Mouse (Mus musculus): Measurements from ENCODE around the gene Pibf1. TPM values are rescaled to one million over a fixed set of nuclear protein-coding genes. Genes with fewer than 3 reads are reported as not detected.
A peak's percentile ranks its signal among the peaks of the same experiment; 100 is the strongest.

Pibf1 gene
- total RNA-seq, 2 experiments from 2014 or later, result 4.9 to 7.5 TPM

DNA sequence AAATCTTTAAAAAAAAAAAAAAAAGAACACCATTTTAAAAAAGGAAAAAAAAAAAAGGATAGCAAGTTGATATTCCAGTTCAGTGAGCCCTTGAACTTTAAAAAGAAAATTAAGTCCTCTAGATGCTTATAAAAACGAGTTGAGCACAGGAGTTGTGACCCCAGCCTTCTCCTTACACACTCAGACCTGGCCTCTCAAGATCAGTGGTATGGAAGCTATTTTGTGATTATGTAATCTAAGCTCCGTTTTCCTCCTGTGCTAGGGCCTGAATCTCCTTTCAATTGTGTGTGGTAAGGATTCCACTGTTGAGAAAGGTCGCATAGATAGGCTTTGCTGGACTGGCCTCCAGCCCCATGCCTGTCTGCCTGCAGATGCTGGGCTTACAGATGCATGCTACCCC, 145.3 kb downstream of the Pibf1 start:
- intact Hi-C loops (cut with DNase I), result no loop called here

DNA sequence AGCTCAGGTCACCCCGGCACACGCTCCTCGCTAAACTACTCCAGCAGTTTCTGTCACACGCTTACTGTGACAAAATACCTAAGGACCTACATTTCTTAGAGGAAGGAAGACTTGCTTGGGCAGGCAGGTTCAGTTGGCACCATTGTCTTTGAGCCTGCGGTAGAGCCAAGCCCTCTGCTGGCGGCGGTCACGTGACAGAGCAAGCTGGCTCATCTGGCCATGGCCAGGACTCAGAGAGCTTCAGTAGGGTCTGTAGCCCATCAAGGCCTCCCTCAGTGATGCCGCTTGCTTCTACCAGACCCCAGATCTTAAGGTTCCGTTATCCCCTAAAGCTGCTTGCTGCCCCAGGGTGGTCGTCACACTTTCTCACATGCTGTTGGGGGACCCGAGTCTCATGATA, 162.8 kb downstream of the Pibf1 start:
- intact Hi-C loops (cut with DNase I), result no loop called here

More for the DNA sequence above, 145.3 kb downstream of the Pibf1 start:
- no peak for DNase-seq

DNA sequence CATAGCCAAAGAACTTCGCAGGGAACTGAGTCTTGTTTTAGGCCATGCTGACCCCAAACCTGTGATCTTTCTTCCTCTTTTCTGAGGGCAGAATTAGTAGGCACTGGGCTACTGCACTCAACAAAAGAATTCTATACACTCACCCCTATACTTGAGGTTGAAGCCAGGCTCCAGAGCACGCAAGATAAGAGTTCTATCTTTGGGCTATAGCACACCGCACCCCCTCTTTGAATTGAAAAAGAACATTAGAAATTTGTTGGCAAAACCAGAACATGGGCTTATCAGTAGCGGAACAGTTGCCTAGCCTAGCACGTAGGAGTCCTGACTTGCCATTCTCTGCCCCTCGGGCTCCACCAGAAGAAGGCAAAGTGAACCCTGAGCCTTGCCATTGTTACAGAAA, 164.6 kb downstream of the Pibf1 start:
- intact Hi-C loops (cut with DNase I), result no loop called here

More for the DNA sequence above, 162.8 kb downstream of the Pibf1 start:
- no peak for DNase-seq

DNA sequence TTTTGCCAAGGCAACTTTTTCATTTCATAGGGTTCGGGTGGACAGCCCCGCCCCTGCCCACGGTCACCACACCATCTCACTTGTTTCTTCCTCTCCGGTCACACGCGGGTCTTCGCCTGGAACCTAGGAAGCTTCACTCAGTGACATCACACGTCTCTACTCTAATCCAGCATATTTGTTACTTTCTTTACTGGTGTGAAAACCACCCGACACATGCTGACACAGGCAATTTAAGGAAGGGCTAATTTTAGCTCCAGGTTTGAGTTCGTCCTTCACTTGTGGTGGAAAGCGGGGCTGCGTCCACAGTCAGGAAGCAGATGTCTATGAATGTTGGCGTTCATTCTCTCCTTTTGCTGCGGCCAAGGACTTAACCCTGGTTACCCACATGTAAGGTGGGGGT, 166.6 kb downstream of the Pibf1 start:
- no peak for DNase-seq
- intact Hi-C loops (cut with DNase I), result no loop called here

More for the DNA sequence above, 164.6 kb downstream of the Pibf1 start:
- DNase-seq, result no peak

DNA sequence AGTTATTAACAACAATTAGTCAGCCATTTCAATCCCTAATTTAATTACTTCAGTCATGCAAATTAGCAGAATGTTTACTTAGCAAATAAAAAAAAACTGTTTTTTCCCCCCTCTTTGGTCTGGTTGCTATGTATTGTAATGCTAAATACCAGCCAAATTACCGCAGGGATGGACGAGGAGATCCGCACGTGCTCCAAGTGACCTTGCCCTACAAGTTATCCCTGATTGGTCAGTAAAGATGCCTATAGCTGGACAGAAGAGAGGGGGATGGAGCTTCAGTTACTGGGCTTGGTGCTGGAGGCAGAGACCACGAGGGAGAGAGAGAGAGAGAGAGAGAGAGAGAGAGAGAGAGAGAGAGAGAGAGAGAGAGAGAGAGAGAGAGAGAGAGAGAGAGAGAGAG, 167.5 kb downstream of the Pibf1 start:
- no peak for DNase-seq
- intact Hi-C loops (cut with DNase I), result no loop called here

DNA sequence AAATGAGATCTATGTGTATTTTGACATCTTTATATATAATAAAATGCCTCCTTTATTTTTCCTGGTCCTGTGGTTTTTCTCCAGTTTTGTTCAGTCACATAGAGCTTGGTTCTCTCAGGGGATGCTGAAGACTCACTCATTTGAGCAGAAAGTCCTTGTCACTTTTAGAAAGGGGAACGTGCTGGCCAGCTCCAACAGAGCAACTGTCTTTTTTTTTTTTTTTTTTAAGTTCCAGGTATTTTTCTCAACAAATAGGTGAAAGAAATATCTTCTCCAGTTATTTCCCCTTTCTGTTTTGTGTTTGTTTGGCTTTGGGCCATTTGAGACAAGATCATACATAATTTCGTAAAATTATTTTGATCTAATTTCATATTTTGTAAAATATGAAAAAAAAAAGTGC, 174.8 kb downstream of the Pibf1 start:
- intact Hi-C loops (cut with DNase I), result no loop called here
- DNase-seq, result no peak

DNA sequence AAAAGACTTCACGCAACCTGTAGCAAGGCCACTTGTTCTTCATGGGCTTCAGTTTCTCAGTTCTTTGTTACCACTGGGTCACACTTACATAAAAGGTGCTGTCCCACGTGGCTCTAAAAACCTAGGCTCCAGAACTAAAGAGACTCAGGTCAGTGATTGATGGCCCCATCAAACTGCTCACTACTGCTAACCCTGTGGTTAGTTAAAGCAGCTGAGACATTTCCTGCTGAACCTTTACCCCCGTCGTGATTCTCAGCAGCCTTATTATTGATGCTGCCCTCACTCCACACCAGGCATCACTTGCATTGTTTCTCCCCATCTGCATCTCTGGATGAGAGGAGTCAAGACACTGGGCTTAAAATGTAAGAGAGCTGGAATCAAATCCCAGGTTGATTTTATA, 176.6 kb downstream of the Pibf1 start:
- intact Hi-C loops (cut with DNase I), result no loop called here
- no peak for DNase-seq

DNA sequence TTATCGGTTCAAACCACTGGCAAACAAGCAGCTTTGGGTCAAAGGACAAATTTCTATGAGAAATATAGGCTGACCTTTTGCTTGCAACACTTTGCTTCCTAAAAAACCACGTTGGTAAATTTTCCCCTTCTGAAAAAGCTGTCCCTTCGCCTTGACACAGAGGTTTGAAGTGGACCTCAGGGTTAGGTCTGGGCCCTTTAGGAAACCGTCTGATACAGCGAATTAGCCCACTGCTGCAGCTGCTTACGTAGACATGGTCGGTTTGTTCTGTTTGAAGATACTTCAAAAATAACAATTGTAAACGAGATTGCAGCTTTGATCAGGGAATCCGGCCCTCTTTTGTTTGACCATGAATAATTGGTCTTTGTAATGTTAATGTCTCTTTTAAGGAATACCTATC, 179.1 kb downstream of the Pibf1 start:
- intact Hi-C loops (cut with DNase I), result no loop called here
- DNase-seq, result no peak

DNA sequence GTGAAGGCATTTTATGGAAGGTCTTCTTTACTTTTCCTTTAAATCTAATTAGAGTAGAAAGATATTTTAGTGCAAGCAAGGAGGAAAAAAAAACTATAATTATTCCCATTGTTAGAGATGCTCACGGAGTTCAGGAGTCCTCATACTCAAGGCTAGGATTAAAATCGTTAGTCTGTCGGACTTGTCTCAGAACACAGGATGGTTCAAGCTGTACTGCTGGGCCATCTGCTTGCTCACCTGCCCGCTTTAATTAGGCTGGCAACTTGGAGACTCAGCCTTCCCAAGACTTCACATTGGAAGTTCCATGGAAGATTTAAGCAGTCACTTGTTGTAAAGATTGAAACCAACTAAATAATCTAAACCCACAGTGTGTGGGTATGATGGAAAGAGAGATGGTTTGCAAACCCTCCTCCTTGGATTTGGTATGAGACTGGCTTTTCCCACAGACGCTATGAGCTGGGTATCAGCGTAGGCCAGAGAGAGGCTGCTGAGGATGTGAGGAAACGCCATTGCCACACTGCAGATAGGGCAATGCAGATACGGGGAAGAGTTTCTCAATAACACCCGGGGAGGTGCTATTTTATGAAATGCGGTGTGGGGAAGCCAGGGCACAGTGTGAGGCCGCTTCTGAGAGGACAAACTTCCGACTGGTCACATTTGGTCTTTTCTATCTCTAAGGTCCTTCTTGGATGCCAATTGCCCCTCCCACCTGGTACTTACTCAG, 179.7 kb downstream of the Pibf1 start:
- intact Hi-C loops (cut with DNase I), result no loop called here
- DNase-seq, result no peak

DNA sequence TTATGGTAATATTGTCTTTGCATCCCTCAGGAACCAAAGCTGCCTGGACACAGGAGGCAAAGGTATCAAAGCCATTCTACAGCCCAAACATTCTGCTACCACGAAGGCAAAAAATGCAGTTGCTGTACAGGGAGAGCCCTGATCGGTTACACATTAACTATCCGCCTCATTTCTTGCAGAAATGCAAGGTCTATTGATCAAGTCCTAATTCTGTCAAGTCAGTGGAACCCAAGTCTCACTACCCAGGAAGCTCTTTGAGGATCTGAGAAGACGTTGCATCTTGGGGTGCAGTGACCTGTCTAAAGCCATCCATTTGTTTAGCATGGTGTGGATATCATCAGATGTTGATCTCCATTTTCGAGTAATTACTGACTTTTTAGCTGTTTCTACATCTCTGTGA, 181.2 kb downstream of the Pibf1 start:
- DNase-seq, result no peak
- intact Hi-C loops (cut with DNase I), result no loop called here

DNA sequence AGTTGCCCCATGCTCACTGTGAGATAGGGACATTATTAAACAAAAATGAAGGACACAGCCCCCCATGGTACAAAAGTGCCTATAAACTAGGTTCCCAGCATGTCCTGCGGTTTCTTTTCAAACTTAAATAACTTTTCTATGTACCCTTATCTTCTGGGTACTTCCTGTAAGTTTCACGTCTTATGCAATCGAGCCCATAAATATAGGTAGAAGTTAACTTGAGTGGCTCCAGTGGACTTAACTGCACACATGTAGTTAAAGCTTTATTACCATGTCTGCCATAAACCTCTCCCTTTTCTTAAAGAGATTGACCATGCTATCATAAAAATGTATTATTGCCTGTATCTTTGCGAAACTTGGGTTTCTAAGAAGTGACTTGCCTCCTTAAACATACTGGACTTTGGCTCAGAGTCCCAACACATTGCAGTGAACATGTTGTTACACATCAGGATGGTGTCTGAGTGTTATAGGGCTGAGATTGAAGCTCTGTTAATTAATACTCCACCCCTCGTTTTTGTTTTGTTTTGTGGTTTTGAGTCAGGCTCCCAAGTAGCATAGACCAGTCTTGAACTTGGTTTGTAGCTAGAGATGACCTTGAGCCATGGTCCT, 181.7 kb downstream of the Pibf1 start:
- DNase-seq, result no peak
- intact Hi-C loops (cut with DNase I), result no loop called here

DNA sequence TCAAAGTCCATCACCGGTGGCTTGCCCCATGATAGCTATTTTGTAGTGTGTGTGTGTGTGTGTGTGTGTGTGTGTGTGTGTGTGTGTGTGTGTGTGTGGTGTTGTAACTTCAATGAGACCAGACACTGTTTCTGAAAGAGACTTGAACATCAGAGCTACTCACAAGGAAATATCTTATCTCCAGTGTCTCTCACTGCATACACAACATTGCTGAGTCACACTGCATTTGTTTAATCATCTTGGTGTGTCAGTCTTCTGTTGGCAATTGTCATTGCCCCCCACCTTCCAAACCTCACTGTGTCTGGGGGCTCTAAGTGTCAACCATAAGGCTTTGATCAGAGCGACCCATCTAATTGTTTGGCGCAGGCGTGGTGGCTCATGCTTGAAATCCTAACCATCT, 186.3 kb downstream of the Pibf1 start:
- no peak for DNase-seq
- intact Hi-C loops (cut with DNase I), result no loop called here

DNA sequence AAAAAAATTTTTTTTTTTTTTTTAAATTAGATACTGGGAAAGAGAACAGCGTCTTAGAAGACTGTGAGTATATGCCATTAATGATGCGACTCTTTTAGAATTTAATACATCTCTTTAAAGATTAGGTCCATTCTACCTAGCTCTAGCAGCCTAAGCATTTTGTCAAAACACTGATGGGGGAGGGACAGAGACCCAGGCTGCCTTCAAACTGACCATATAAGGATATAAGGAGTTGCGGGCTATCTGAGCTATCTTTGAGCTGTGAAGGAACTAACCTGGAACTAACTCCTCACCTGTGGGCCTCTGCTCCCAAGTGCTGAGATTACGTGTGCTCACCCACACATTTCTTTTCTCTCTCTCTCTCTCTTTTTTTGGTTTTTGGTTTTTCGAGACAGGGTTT, 193.0 kb downstream of the Pibf1 start:
- DNase-seq, result no peak
- intact Hi-C loops (cut with DNase I), result no loop called here

DNA sequence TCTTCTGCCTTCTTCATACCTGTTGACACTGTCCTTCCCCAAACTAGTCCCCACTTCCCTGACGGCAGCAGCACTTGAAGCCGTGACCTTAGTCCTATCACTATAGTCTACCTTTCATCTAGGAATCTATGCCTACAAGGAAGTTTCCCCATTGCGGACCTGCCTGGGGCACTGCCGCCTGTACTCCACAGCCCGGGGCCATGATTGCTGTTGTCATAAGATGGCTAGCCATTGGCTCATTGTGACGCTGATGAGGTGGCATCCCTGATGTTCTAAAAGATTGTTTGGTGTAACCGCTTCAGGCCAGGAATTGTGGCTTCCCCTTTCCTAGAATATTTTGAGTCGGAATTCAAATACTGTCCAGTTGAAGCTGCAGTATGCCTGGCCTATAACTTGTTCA, 195.2 kb downstream of the Pibf1 start:
- no peak for DNase-seq
- intact Hi-C loops (cut with DNase I), result no loop called here

DNA sequence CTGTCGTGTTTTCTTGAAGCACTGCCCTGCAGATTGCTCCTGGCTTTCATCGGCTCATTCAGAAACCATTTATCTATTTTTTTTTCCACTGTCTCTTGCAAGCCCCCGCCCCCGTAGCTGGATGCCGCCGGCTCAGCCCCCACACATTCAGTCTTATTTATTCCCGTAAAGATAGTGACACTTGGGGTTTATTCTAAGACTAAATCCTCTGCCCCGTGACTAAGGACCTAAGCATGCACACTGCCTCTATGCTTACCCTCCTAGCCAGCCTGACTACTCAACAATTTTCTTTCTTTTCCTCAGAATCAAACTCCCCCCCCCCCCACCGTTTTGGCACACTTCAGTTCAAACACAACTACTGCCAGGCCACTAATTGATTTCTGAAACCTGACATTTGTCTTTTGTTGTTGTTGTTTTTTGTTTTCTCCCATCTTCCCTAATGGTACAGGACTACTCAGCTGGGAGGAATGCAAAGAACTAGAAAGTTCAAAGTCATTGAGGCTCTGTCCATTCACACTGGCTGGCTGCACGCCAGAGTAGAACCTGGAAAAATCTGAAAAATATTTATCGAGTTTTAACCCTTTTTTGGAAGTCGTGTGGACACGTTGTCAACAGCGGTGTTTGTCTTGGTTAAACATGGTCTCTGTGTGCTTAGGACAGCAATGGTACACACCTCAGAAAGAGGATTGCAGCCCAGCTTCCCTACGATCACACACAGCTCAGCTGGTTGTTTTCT, 196.6 kb downstream of the Pibf1 start:
- intact Hi-C loops (cut with DNase I), result no loop called here
- DNase-seq, result no peak

DNA sequence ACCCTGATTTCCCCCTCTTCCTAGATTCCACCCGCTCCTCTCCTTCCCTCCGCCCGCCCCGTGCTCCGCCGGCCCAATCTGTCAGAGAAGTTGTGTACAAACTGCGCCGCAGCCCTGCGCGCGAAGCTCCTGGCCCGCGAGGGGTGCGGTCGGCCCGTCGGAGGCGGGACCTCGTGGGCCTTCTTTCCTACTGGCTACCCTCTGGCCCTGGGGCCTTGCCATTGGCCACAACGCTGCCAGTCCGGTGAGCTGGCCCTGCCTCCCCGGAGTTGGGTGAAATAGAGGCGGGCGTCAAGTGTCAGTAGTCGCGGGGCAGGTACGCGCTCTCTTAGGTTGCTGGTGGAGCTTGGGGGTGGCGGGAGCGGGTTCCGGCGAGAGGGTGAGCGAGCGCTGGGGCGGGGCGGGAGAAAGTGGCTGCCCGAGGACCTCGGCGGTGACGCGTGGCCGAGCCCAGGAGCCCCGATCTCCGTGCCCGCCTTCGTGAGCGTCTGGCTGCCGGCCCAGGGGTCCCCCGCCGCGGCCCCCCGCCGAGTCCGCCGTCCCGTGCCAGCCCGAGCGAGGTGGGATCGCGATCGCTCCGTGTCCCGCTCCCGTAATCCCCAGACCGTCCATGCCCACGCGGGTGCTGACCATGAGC, 199.3 kb downstream of the Pibf1 start, which contains the start of gene Klf5:
Klf5 (plus strand) TSS at position 307 of the 637 bp plus-strand sequence.
- DNase-seq, result peak; percentile 87 to 93
- intact Hi-C loops (cut with DNase I), result no loop called here

DNA sequence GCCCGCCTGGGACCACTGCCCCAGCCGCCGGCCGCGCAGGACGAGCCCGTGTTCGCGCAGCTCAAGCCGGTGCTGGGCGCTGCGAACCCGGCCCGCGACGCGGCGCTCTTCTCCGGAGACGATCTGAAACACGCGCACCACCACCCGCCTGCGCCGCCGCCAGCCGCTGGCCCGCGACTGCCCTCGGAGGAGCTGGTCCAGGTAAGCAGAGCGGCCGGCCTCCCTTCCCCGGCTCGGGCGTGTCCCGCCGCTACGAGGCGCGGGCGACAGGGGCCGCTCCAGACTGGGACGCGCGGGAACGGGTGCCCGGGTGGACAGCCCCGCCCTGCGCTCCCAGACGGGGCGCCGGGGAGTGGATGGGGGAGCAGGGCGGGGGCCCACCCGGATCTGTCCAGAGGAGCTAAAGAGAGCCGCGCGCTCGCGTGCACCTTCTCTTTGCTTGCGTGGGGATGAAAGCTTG, 199.8 kb downstream of the Pibf1 start:
- intact Hi-C loops (cut with DNase I), result no loop called here
- DNase-seq, result peak; percentile 33 to 51

DNA sequence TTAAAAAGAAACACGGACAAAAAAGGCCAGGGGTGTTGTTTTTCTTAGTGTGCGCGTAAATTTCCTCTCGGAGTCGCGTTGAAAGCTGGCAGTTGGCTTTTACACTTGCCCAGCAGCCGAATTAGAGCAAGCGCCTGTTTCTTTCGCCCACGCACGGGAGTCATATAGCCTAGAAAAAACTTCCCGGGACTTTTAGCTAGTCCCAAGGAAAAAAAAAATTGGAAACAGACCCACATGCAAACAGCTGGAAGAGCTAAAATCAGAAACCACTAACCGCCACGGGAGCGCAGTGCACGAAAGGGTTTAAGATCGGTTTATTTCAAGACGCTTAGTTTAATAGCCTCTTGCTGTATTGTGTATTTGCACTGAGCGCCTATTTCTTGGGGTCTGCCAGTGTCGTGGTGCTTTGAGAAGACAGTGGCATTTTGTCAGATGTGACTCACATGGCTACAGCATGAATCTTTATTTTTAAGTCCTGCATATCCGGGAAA, 200.5 kb downstream of the Pibf1 start:
- DNase-seq, result no peak
- intact Hi-C loops (cut with DNase I), result no loop called here

DNA sequence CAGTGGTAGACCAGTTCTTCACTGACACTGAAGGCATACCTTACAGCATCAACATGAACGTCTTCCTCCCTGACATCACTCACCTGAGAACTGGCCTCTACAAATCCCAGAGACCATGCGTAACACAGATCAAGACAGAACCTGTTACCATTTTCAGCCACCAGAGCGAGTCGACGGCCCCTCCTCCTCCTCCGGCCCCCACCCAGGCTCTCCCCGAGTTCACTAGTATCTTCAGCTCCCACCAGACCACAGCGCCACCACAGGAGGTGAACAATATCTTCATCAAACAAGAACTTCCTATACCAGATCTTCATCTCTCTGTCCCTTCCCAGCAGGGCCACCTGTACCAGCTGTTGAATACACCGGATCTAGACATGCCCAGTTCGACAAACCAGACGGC, 202.2 kb downstream of the Pibf1 start:
- no peak for DNase-seq
- intact Hi-C loops (cut with DNase I), result no loop called here

Data from gastrocnemius, postnatal 36 days (tissue).